Mouse (Mus musculus): ENCODE data around the gene Ankle2. TPM values are rescaled to one million over a fixed set of nuclear protein-coding genes. Genes with fewer than 3 reads are reported as not detected.

Gene Ankle2
- polyA plus RNA-seq (2014; fragmentation: Illumina TruSeq; extraction: RNeasy Lipid Tissue Mini Kit (QIAGEN cat#74804)) = 64.0 TPM

DNA sequence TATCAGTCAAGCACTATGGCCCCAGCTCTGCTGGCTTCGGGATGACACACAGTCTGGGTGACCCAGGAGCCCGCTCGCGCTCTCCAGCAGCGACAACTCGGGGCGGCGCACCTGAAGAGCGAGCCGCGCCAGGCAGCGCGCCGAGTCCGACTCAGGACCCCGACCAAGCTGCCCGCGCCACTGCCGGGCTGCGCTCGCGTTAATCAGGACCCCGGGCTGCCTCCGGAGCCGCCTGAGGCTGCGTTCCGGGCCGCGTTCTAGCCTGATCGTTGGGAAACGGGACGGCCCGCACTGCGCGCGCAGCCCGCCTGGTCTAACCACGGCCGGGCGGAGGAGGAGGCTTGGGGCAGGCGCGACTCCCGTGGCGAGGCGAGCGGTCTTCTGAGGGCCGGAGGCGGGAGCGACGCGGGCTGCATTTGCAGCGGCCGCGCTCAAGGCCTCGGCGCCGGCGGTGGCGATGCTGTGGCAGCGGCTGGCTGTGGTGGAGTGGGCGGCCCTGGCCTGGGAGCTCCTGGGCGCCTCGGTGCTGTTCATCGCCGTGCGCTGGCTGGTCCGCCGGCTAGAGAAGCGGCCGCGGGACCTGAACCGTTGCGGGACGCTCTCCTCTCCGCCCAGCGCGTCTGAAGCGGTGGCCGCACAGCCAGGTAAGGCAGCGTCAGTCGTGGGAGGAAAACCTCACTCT is at the start of gene Ankle2:
Gene Ankle2 (plus strand): TSS at position 225 of the 682 bp plus-strand sequence.

DNA sequence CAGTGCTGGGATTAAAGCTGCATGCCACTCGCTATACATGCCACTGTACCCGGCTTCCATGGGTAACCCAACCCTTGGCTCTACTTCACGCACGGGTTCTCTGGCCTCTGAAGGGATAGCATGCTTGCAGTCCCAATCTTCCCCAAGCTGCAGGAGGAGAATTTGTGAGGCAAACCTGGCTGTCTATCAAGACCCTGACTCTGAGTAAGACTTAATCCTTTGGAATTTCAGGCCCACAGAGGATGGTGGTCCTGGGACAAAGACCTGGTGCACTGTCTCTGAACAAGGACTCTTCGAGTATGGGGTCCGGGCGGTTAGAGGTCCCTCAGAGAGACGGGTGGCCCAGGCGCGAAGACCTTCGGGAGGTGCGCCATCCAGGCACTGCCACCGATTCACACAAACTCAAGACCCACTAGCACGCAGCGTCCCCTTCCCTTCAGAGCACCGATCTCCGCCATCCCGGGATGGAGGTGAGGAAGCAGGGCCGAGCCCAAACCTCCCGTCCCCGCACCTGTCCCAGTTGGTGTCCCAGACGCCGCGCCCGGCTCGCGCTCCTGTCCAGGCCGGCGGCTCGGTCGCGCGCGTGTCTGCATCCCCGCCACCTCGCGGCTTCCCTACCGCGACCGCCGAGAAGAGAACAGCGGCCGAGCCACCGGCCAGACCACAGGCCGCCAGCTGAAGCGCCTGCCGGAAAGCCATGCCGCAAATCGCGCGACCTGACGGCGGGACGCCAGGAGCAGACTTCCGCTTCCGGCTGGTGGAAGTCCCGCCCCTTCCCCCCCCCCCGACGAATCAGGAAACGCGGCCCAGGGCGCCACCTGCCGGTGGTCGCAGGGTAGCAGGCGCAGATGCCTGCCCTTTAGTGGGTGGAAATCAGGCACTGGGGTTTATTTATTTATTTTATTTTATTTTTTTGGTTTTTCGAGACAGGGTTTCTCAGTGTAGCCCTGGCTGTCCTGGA is 38.6 kb downstream of the Ankle2 start, which contains the start of gene Pgam5:
Gene Pgam5 (minus strand): TSS at position 773 of the 961 bp plus-strand sequence.

DNA sequence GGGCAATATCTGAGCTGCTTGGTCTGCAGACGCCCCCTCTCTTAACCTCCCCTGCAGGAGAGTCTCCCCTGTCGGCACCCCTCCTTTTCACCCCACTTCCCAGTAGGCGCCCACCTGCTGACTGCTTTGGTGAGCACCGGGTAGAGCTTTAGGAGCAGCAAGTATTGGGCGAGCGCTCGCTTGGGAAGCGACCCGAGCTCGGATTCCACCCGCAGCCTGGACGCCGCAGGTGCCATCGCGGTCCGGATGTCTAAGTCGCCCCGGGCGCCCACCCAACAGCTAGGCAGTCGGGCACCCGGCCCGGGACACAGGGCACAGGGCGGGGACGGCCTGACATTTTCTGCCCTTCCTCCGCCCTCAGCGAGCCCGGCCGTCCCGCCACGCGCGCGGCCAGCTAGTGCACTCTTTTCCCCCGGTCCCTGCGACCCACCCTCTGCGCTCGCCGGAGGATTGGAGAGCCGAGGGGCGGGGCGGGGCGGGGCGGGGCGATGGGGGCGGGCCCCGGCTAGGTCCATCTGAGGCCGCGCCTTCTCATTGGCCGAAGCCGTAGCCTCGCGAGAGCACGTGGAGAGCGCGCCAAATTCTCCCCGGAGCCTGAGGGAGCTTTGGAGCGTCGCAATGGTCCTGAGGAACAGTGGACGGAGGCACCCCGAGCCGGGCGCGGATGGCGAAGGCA is 55.1 kb downstream of the Ankle2 start, which contains the start of the genes Pxmp2 and Pole:
Gene Pxmp2 (minus strand): TSS at position 417 of the 676 bp plus-strand sequence.
Gene Pole (plus strand): TSS at position 537 of the 676 bp plus-strand sequence.

Other genes with a start within 250 kb of the Ankle2 start
- gene Zfp932, start 234.5 kb upstream of the Ankle2 start, polyA plus RNA-seq (2014; fragmentation: Illumina TruSeq; extraction: RNeasy Lipid Tissue Mini Kit (QIAGEN cat#74804)) = 107 TPM
- gene Gm17655, start 158.5 kb upstream of the Ankle2 start, polyA plus RNA-seq (2014; fragmentation: Illumina TruSeq; extraction: RNeasy Lipid Tissue Mini Kit (QIAGEN cat#74804)) = 13.2 TPM
- 6.4 TPM for gene Gm35315, start 136.6 kb upstream of the Ankle2 start, polyA plus RNA-seq (2014; fragmentation: Illumina TruSeq; extraction: RNeasy Lipid Tissue Mini Kit (QIAGEN cat#74804))
- gene Plcxd1, start 131.0 kb upstream of the Ankle2 start, polyA plus RNA-seq (2014; fragmentation: Illumina TruSeq; extraction: RNeasy Lipid Tissue Mini Kit (QIAGEN cat#74804)) = not detected
- not detected for gene Gtpbp6, start 122.8 kb upstream of the Ankle2 start, polyA plus RNA-seq (2014; fragmentation: Illumina TruSeq; extraction: RNeasy Lipid Tissue Mini Kit (QIAGEN cat#74804))
- 22.9 TPM for gene Zfp605, start 120.9 kb upstream of the Ankle2 start, polyA plus RNA-seq (2014; fragmentation: Illumina TruSeq; extraction: RNeasy Lipid Tissue Mini Kit (QIAGEN cat#74804))
- gene Chfr, start 95.2 kb upstream of the Ankle2 start, polyA plus RNA-seq (2014; fragmentation: Illumina TruSeq; extraction: RNeasy Lipid Tissue Mini Kit (QIAGEN cat#74804)) = 16.5 TPM
- 25.1 TPM for gene Golga3, start 54.3 kb upstream of the Ankle2 start, polyA plus RNA-seq (2014; fragmentation: Illumina TruSeq; extraction: RNeasy Lipid Tissue Mini Kit (QIAGEN cat#74804))
- gene Pgam5, start 38.9 kb downstream of the Ankle2 start, polyA plus RNA-seq (2014; fragmentation: Illumina TruSeq; extraction: RNeasy Lipid Tissue Mini Kit (QIAGEN cat#74804)) = 43.2 TPM
- 4.5 TPM for gene Pxmp2, start 55.2 kb downstream of the Ankle2 start, polyA plus RNA-seq (2014; fragmentation: Illumina TruSeq; extraction: RNeasy Lipid Tissue Mini Kit (QIAGEN cat#74804))
- 16.1 TPM for gene Pole, start 55.3 kb downstream of the Ankle2 start, polyA plus RNA-seq (2014; fragmentation: Illumina TruSeq; extraction: RNeasy Lipid Tissue Mini Kit (QIAGEN cat#74804))
- gene P2rx2, start 112.2 kb downstream of the Ankle2 start, polyA plus RNA-seq (2014; fragmentation: Illumina TruSeq; extraction: RNeasy Lipid Tissue Mini Kit (QIAGEN cat#74804)) = not detected
- not detected for gene Lrcol1, start 113.7 kb downstream of the Ankle2 start, polyA plus RNA-seq (2014; fragmentation: Illumina TruSeq; extraction: RNeasy Lipid Tissue Mini Kit (QIAGEN cat#74804))
- gene Fbrsl1, start 217.5 kb downstream of the Ankle2 start, polyA plus RNA-seq (2014; fragmentation: Illumina TruSeq; extraction: RNeasy Lipid Tissue Mini Kit (QIAGEN cat#74804)) = 5.4 TPM

All from ovary, adult 10 weeks (tissue).